8 mouse cellular contexts compared by ENCODE assay signal in genomic region chr7:19746426-19747201, GRCm38 (mm10). TPM values are rescaled to one million over a fixed set of nuclear protein-coding genes. Genes with fewer than 3 reads are reported as not detected.
A peak's percentile ranks its signal among the peaks of the same experiment; 100 is the strongest.
DNase-seq lines count a peak whose midpoint lies in the region; ATAC-seq lines count a peak whose summit lies in the region.

No protein-coding gene starts in this region.

- no peaks in the 10 kb centered on the region for H3K27me3 ChIP-seq in heart, embryonic 16.5 days (ENCODE audit: control insufficient read depth, insufficient read depth, low read length)
- no peaks in the 10 kb centered on the region for H3K27me3 ChIP-seq in embryonic facial prominence, embryonic 10.5 days (replicated peaks; ENCODE audit: low read depth, poor library complexity, severe bottlenecking)
- no peaks in the 10 kb centered on the region for H3K27me3 ChIP-seq in limb, embryonic 10.5 days (ENCODE audit: low read depth, poor library complexity, severe bottlenecking)

- H3K36me3 ChIP-seq in heart, embryonic 16.5 days (ENCODE audit: control insufficient read depth, insufficient read depth): no peaks in the 10 kb centered on the region
- H3K36me3 ChIP-seq in embryonic facial prominence, embryonic 10.5 days (replicated peaks): peaks cover 40% of the 10 kb centered on the region
- peaks cover 26% of the 10 kb centered on the region for H3K36me3 ChIP-seq in limb, embryonic 10.5 days

- ATAC-seq in heart, embryonic 16.5 days (replicated peaks; ENCODE audit: extremely low read depth, insufficient read depth, low FRiP score): no peak
- ATAC-seq in activated CD4-positive, CD25-positive, alpha-beta regulatory T cell, adult 4 months: no peak

- 34% methylated on average over 6 of the region's 6 CpGs for WGBS in heart, embryonic 16.5 days
- 27% methylated on average over 6 of the region's 6 CpGs for WGBS in embryonic facial prominence, embryonic 10.5 days
- 31% methylated on average over 6 of the region's 6 CpGs for WGBS in limb, embryonic 10.5 days

- H3K4me3 ChIP-seq in heart, embryonic 16.5 days (ENCODE audit: low read length): peak overlapping the region; percentile 71
- H3K4me3 ChIP-seq in embryonic facial prominence, embryonic 10.5 days: peak overlapping the region; percentile 79
- peak overlapping the region; percentile 84 for H3K4me3 ChIP-seq in limb, embryonic 10.5 days

- H3K4me2 ChIP-seq in heart, embryonic 16.5 days (ENCODE audit: low read depth, low read length): peak overlapping the region; percentile 85

- peak overlapping the region; percentile 56 for H3K27ac ChIP-seq in heart, embryonic 16.5 days (ENCODE audit: low read length)
- H3K27ac ChIP-seq in embryonic facial prominence, embryonic 10.5 days (replicated peaks): peak overlapping the region; percentile 61
- no peak overlapping the region; the same call in 1 of the 2 replicates for H3K27ac ChIP-seq in limb, embryonic 10.5 days

- intact Hi-C loops in heart, postnatal 10 days (cut with DNase I): loop anchor here (2.0 to 5.0 kb wide), 2 partner anchors 78 to 186 kb away; no protein-coding TSS in a partner anchor

- H3K9ac ChIP-seq in heart, embryonic 16.5 days (ENCODE audit: low read length): no peak overlapping the region

- H3K4me1 ChIP-seq in heart, embryonic 16.5 days (ENCODE audit: control insufficient read depth, insufficient read depth, low read length): peaks cover 56% of the 10 kb centered on the region
- peaks cover 69% of the 10 kb centered on the region for H3K4me1 ChIP-seq in embryonic facial prominence, embryonic 10.5 days
- H3K4me1 ChIP-seq in limb, embryonic 10.5 days: peaks cover 60% of the 10 kb centered on the region

- DNase-seq in heart, postnatal 10 days: no peak
- peak; percentile 32 for DNase-seq in embryonic facial prominence, embryonic 10.5 days (ENCODE audit: low spot score)
- no peak for DNase-seq in limb, embryonic 10.5 days (ENCODE audit: low spot score)
- peak; percentile 64 for DNase-seq in retina, embryonic 14.5 days (ENCODE audit: low spot score)
- no peak for DNase-seq in cerebellum, postnatal 36 days
- DNase-seq in spleen, postnatal 4 days (ENCODE audit: low spot score in 2 of 2): no peak

- no peaks in the 10 kb centered on the region for H3K9me3 ChIP-seq in heart, embryonic 16.5 days (replicated peaks; ENCODE audit: control insufficient read depth, low read length)
- H3K9me3 ChIP-seq in embryonic facial prominence, embryonic 10.5 days: no peaks in the 10 kb centered on the region
- no peaks in the 10 kb centered on the region for H3K9me3 ChIP-seq in limb, embryonic 10.5 days (replicated peaks)

RNA-seq across cellular contexts. Expression of gene Nectin2, which starts 3.7 kb away (rescaled TPM):
- polyA plus RNA-seq in heart, embryonic 16.5 days (2015; fragmentation: Nextera tagmentation; extraction: Ambion mirVana): 63.5 and 76.8 TPM in 2 replicates
- 10 to 100 TPM; 43.1 to 45.2 TPM for total RNA-seq in heart, postnatal 10 days (2021)
- 110 TPM in 2 replicates for polyA plus RNA-seq in embryonic facial prominence, embryonic 10.5 days (2016; fragmentation: Nextera tagmentation; extraction: Ambion mirVana)
- 78.1 and 87.9 TPM in 2 replicates for polyA plus RNA-seq in limb, embryonic 10.5 days (2016; fragmentation: Nextera tagmentation; extraction: Ambion mirVana)
- polyA plus RNA-seq in activated CD4-positive, CD25-positive, alpha-beta regulatory T cell, adult 4 months (2017; shearing (Covaris generic)): under 1 TPM in 1 of 2 experiments, not detected in 1; 0.56 TPM

RNA-seq across cellular contexts. Expression of gene Bcam, which starts 24.2 kb away (rescaled TPM):
- 413 and 444 TPM in 2 replicates for polyA plus RNA-seq in heart, embryonic 16.5 days (2015; fragmentation: Nextera tagmentation; extraction: Ambion mirVana)
- total RNA-seq in heart, postnatal 10 days (2021): 100 to 1,000 TPM; 299 to 317 TPM
- 68.3 and 79.4 TPM in 2 replicates for polyA plus RNA-seq in embryonic facial prominence, embryonic 10.5 days (2016; fragmentation: Nextera tagmentation; extraction: Ambion mirVana)
- polyA plus RNA-seq in limb, embryonic 10.5 days (2016; fragmentation: Nextera tagmentation; extraction: Ambion mirVana): 53.8 and 58.6 TPM in 2 replicates
- polyA plus RNA-seq in activated CD4-positive, CD25-positive, alpha-beta regulatory T cell, adult 4 months (2017; shearing (Covaris generic)): 1 to 10 TPM; 1.4 to 1.6 TPM

RNA-seq across cellular contexts. Expression of gene Tomm40, which starts 31.4 kb away (rescaled TPM):
- polyA plus RNA-seq in heart, embryonic 16.5 days (2015; fragmentation: Nextera tagmentation; extraction: Ambion mirVana): 146 and 158 TPM in 2 replicates
- 100 to 1,000 TPM; 129 to 131 TPM for total RNA-seq in heart, postnatal 10 days (2021)
- 216 and 221 TPM in 2 replicates for polyA plus RNA-seq in embryonic facial prominence, embryonic 10.5 days (2016; fragmentation: Nextera tagmentation; extraction: Ambion mirVana)
- 244 and 285 TPM in 2 replicates for polyA plus RNA-seq in limb, embryonic 10.5 days (2016; fragmentation: Nextera tagmentation; extraction: Ambion mirVana)
- polyA plus RNA-seq in activated CD4-positive, CD25-positive, alpha-beta regulatory T cell, adult 4 months (2017; shearing (Covaris generic)): 10 to 100 TPM in 1 of 2 experiments, 1 to 10 TPM in 1; 5.7 to 11.7 TPM

RNA-seq across cellular contexts. Expression of gene Apoe, which starts 47.6 kb away (rescaled TPM):
- 588 and 662 TPM in 2 replicates for polyA plus RNA-seq in heart, embryonic 16.5 days (2015; fragmentation: Nextera tagmentation; extraction: Ambion mirVana)
- total RNA-seq in heart, postnatal 10 days (2021): 100 to 1,000 TPM; 268 to 276 TPM
- 135 and 168 TPM in 2 replicates for polyA plus RNA-seq in embryonic facial prominence, embryonic 10.5 days (2016; fragmentation: Nextera tagmentation; extraction: Ambion mirVana)
- polyA plus RNA-seq in limb, embryonic 10.5 days (2016; fragmentation: Nextera tagmentation; extraction: Ambion mirVana): 63.0 and 83.6 TPM in 2 replicates
- 10 to 100 TPM in 1 of 2 experiments, 1 to 10 TPM in 1; 4.1 to 16.0 TPM for polyA plus RNA-seq in activated CD4-positive, CD25-positive, alpha-beta regulatory T cell, adult 4 months (2017; shearing (Covaris generic))

RNA-seq across cellular contexts. Expression of gene Cblc, which starts 50.0 kb away (rescaled TPM):
- polyA plus RNA-seq in heart, embryonic 16.5 days (2015; fragmentation: Nextera tagmentation; extraction: Ambion mirVana): 1.2 and 2.0 TPM in 2 replicates
- under 1 TPM in 1 of 2 experiments, not detected in 1; 0.50 TPM for total RNA-seq in heart, postnatal 10 days (2021)
- 1.9 and 2.9 TPM in 2 replicates for polyA plus RNA-seq in embryonic facial prominence, embryonic 10.5 days (2016; fragmentation: Nextera tagmentation; extraction: Ambion mirVana)
- 1.4 and 1.6 TPM in 2 replicates for polyA plus RNA-seq in limb, embryonic 10.5 days (2016; fragmentation: Nextera tagmentation; extraction: Ambion mirVana)
- not detected for polyA plus RNA-seq in activated CD4-positive, CD25-positive, alpha-beta regulatory T cell, adult 4 months (2017; shearing (Covaris generic))

Comparison
In these comparisons a context has a peak if more than half of its experiments do, and no peak if none do; other contexts are left out.
1. DNase-seq: peak in embryonic facial prominence, embryonic 10.5 days (single experiment) and retina, embryonic 14.5 days (single experiment); none in heart, postnatal 10 days (0 of 2), limb, embryonic 10.5 days (single experiment), cerebellum, postnatal 36 days (0 of 2) and spleen, postnatal 4 days (0 of 2).
2. RNA of gene Nectin2, which starts 3.7 kb away (polyA plus RNA-seq): 110 TPM in embryonic facial prominence, embryonic 10.5 days, 78.1 to 87.9 TPM in limb, embryonic 10.5 days and 63.5 to 76.8 TPM in heart, embryonic 16.5 days; 0.56 TPM in activated CD4-positive, CD25-positive, alpha-beta regulatory T cell, adult 4 months; every median in the first group is over 10 times any median in the second.
3. RNA of gene Bcam, which starts 24.2 kb away (polyA plus RNA-seq): 413 to 444 TPM in heart, embryonic 16.5 days, 68.3 to 79.4 TPM in embryonic facial prominence, embryonic 10.5 days and 53.8 to 58.6 TPM in limb, embryonic 10.5 days; 1.4 to 1.6 TPM in activated CD4-positive, CD25-positive, alpha-beta regulatory T cell, adult 4 months; every median in the first group is over 10 times any median in the second.
4. RNA of gene Tomm40, which starts 31.4 kb away (polyA plus RNA-seq): 244 to 285 TPM in limb, embryonic 10.5 days, 216 to 221 TPM in embryonic facial prominence, embryonic 10.5 days and 146 to 158 TPM in heart, embryonic 16.5 days; 5.7 to 11.7 TPM in activated CD4-positive, CD25-positive, alpha-beta regulatory T cell, adult 4 months; every median in the first group is over 10 times any median in the second.
5. Peak in every context shown above with its lines, with median percentiles within 50 percentile points of each other: H3K4me3 ChIP-seq.